Comparison of ENCODE assay signal across 8 mouse cellular contexts in the genomic region with DNA sequence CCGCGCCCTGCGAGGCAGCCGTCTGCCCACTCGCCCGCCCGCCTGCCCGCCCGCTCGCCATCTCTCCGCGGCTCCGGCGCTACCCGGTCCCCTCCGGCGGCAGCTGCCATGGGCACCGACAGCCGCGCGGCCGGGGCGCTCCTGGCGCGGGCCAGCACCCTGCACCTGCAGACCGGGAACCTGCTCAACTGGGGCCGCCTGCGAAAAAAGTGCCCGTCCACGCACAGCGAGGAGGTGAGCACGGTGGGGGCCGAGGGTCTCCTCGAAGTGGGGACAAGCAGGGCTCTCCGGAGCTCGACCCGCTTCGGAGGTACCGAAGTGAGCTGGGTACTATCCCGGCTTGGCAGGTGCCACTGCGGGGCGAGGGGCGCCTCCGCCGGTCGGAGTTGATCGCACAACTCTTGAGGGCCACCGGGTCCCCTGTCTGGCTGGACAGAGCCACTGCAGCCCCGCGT. TPM values are rescaled to one million over a fixed set of nuclear protein-coding genes. Genes with fewer than 3 reads are reported as not detected.
DNase-seq lines count a peak whose midpoint lies in the region; ATAC-seq and TF ChIP-seq lines count a peak whose summit lies in the region.

No protein-coding gene starts in this region.

- no peak for TF ChIP-seq EP300 in ES-Bruce4 (IDR thresholded peaks at IDR 0.05; ENCODE audit: insufficient read depth, low read depth, low read length)

- peaks cover 2% of the 10 kb centered on the region for H3K4me1 ChIP-seq in ES-Bruce4 (ENCODE audit: control insufficient read depth, insufficient read depth, low read length)
- H3K4me1 ChIP-seq in embryonic facial prominence, embryonic 15.5 days: peaks cover 21% of the 10 kb centered on the region
- H3K4me1 ChIP-seq in heart, embryonic 11.5 days (ENCODE audit: control insufficient read depth, insufficient read depth, low read length): peaks cover 15% of the 10 kb centered on the region
- H3K4me1 ChIP-seq in kidney, embryonic 15.5 days: peaks cover 24% of the 10 kb centered on the region
- peaks cover 3% of the 10 kb centered on the region; the same call in 1 of the 2 replicates for H3K4me1 ChIP-seq in lung, adult 2 months (ENCODE audit: control insufficient read depth, insufficient read depth, low read length)
- H3K4me1 ChIP-seq in olfactory bulb, adult 2 months (ENCODE audit: control insufficient read depth, insufficient read depth, low read length): peaks cover 8% of the 10 kb centered on the region; the same call in 1 of the 2 replicates

- peak overlapping the region; percentile 98 for H3K4me3 ChIP-seq in ES-Bruce4 (ENCODE audit: low read depth, low read length)
- H3K4me3 ChIP-seq in embryonic facial prominence, embryonic 15.5 days (replicated peaks): peak overlapping the region; percentile 87
- peak overlapping the region; percentile 86 for H3K4me3 ChIP-seq in heart, embryonic 11.5 days (ENCODE audit: low read depth, low read length)
- peak overlapping the region; percentile 95 for H3K4me3 ChIP-seq in kidney, embryonic 15.5 days (replicated peaks)
- peak overlapping the region; percentile 69 for H3K4me3 ChIP-seq in lung, adult 2 months (replicated peaks; ENCODE audit: extremely low read depth, low read depth, low read length)
- peak overlapping the region; percentile 75 for H3K4me3 ChIP-seq in olfactory bulb, adult 2 months (ENCODE audit: insufficient read depth, low read depth, low read length)

- peak; percentile 26 to 29 for DNase-seq in adrenal gland, postnatal 4 days (ENCODE audit: low spot score in 2 of 2)
- no peak for DNase-seq in lung, adult 2 months
- peak; percentile 69 for DNase-seq in thymus, postnatal 4 days

- TF ChIP-seq CTCF in ES-Bruce4 (IDR thresholded peaks at IDR 0.05; ENCODE audit: low read depth, low read length): no peak
- TF ChIP-seq CTCF in lung, adult 2 months (IDR thresholded peaks at IDR 0.05; ENCODE audit: insufficient read depth, low read length): 0 out of 2 replicates have a peak, but pooled peaks have one; percentile 1
- TF ChIP-seq CTCF in olfactory bulb, adult 2 months (IDR thresholded peaks at IDR 0.05; ENCODE audit: insufficient read depth, low read depth, low read length): no peak

- H3K36me3 ChIP-seq in ES-Bruce4 (ENCODE audit: control insufficient read depth, insufficient read depth, low read length, poor library complexity, severe bottlenecking): no peaks in the 10 kb centered on the region; the same call in 1 of the 2 replicates
- H3K36me3 ChIP-seq in embryonic facial prominence, embryonic 15.5 days: no peaks in the 10 kb centered on the region
- no peaks in the 10 kb centered on the region for H3K36me3 ChIP-seq in heart, embryonic 11.5 days (ENCODE audit: control insufficient read depth, insufficient read depth, low read length)
- H3K36me3 ChIP-seq in kidney, embryonic 15.5 days: no peaks in the 10 kb centered on the region

- peak overlapping the region; percentile 71 for H3K27ac ChIP-seq in ES-Bruce4 (ENCODE audit: insufficient read depth, low read length)
- H3K27ac ChIP-seq in embryonic facial prominence, embryonic 15.5 days (replicated peaks): peak overlapping the region; percentile 85
- peak overlapping the region; percentile 92 for H3K27ac ChIP-seq in heart, embryonic 11.5 days (ENCODE audit: low read depth, low read length)
- H3K27ac ChIP-seq in kidney, embryonic 15.5 days: peak overlapping the region; percentile 95
- H3K27ac ChIP-seq in olfactory bulb, adult 2 months (ENCODE audit: insufficient read depth, low read depth, low read length): peak overlapping the region; percentile 57; the same call in 1 of the 2 replicates

- peak; percentile 65 for ATAC-seq in embryonic facial prominence, embryonic 15.5 days (ENCODE audit: insufficient number of reproducible peaks, low FRiP score, low TSS enrichment, low read depth)
- peak; percentile 19 for ATAC-seq in heart, embryonic 11.5 days (replicated peaks; ENCODE audit: insufficient number of reproducible peaks, low FRiP score, low TSS enrichment)
- ATAC-seq in kidney, embryonic 15.5 days (replicated peaks; ENCODE audit: low FRiP score): peak; percentile 52

- under 1% methylated on average over 50 of the region's 50 CpGs for WGBS in embryonic facial prominence, embryonic 15.5 days
- WGBS in heart, embryonic 11.5 days (ENCODE audit: insufficient replicate concordance): under 1% methylated on average over 50 of the region's 50 CpGs
- WGBS in kidney, embryonic 15.5 days: under 1% methylated on average over 42 of the region's 50 CpGs
- under 1% methylated on average over 48 of the region's 50 CpGs for WGBS in lung, adult 2 months
- under 1% methylated on average over 50 of the region's 50 CpGs for WGBS in olfactory bulb, adult 2 months

- H3K27me3 ChIP-seq in ES-Bruce4 (ENCODE audit: control insufficient read depth, insufficient read depth, low read length, poor library complexity, severe bottlenecking): no peaks in the 10 kb centered on the region
- no peaks in the 10 kb centered on the region for H3K27me3 ChIP-seq in embryonic facial prominence, embryonic 15.5 days
- no peaks in the 10 kb centered on the region for H3K27me3 ChIP-seq in heart, embryonic 11.5 days (ENCODE audit: control insufficient read depth, insufficient read depth, low read length)
- H3K27me3 ChIP-seq in kidney, embryonic 15.5 days: no peaks in the 10 kb centered on the region

- no peaks in the 10 kb centered on the region for H3K9me3 ChIP-seq in ES-Bruce4 (replicated peaks; ENCODE audit: control insufficient read depth, insufficient read depth, low read length, poor library complexity, severe bottlenecking)
- H3K9me3 ChIP-seq in embryonic facial prominence, embryonic 15.5 days (replicated peaks): no peaks in the 10 kb centered on the region
- no peaks in the 10 kb centered on the region for H3K9me3 ChIP-seq in heart, embryonic 11.5 days (replicated peaks; ENCODE audit: control insufficient read depth, low read length)
- H3K9me3 ChIP-seq in kidney, embryonic 15.5 days (replicated peaks): no peaks in the 10 kb centered on the region

- peak overlapping the region; percentile 75 for H3K4me2 ChIP-seq in embryonic facial prominence, embryonic 15.5 days (replicated peaks)
- H3K4me2 ChIP-seq in heart, embryonic 11.5 days: peak overlapping the region; percentile 71
- peak overlapping the region; percentile 87 for H3K4me2 ChIP-seq in kidney, embryonic 15.5 days

- no peak for TF ChIP-seq POLR2A in ES-Bruce4 (IDR thresholded peaks at IDR 0.05; ENCODE audit: insufficient read depth, low read length)
- TF ChIP-seq POLR2A in lung, adult 2 months (IDR thresholded peaks at IDR 0.05; ENCODE audit: borderline replicate concordance, extremely low read depth, low read depth, low read length): no peak
- TF ChIP-seq POLR2A in olfactory bulb, adult 2 months (IDR thresholded peaks at IDR 0.05; ENCODE audit: insufficient read depth, low read depth, low read length): no peak

- peak overlapping the region; percentile 99 for H3K9ac ChIP-seq in ES-Bruce4 (ENCODE audit: low read depth, poor library complexity, severe bottlenecking)
- H3K9ac ChIP-seq in embryonic facial prominence, embryonic 15.5 days: peak overlapping the region; percentile 85
- H3K9ac ChIP-seq in heart, embryonic 11.5 days (ENCODE audit: low read depth, low read length): peak overlapping the region; percentile 84
- H3K9ac ChIP-seq in kidney, embryonic 15.5 days: peak overlapping the region; percentile 87

RNA-seq across cellular contexts. Expression of a gene that starts 0.5 kb away (rescaled TPM):
- polyA plus RNA-seq in ES-Bruce4 (2011; ENCODE audit: insufficient read depth, insufficient read length, low read depth, missing spikeins): 123 and 140 TPM in 2 replicates
- 10 to 100 TPM; 74.6 to 88.1 TPM for total RNA-seq in adrenal gland, postnatal 4 days (2021)
- 68.6 and 74.2 TPM in 2 replicates for polyA plus RNA-seq in embryonic facial prominence, embryonic 15.5 days (2015; fragmentation: Nextera tagmentation; extraction: Ambion mirVana)
- polyA plus RNA-seq in heart, embryonic 11.5 days (2014; fragmentation: Nextera tagmentation; extraction: Ambion mirVana): 89.1 and 112 TPM in 2 replicates
- 91.8 and 102 TPM in 2 replicates for polyA plus RNA-seq in kidney, embryonic 15.5 days (2015; fragmentation: Nextera tagmentation; extraction: Ambion mirVana)
- polyA plus RNA-seq in lung, adult 2 months (2012; rRNA removed): 43.6 and 63.2 TPM in 2 replicates
- polyA plus RNA-seq in olfactory bulb, adult 2 months (2012; ENCODE audit: insufficient read depth, insufficient read length, low replicate concordance, missing spikeins): not detected in 2 replicates

RNA-seq across cellular contexts. Expression of a gene that starts 28.3 kb away (rescaled TPM):
- 123 and 132 TPM in 2 replicates for polyA plus RNA-seq in ES-Bruce4 (2011; ENCODE audit: insufficient read depth, insufficient read length, low read depth, missing spikeins)
- 10 to 100 TPM; 47.4 to 52.4 TPM for total RNA-seq in adrenal gland, postnatal 4 days (2021)
- 63.8 and 65.0 TPM in 2 replicates for polyA plus RNA-seq in embryonic facial prominence, embryonic 15.5 days (2015; fragmentation: Nextera tagmentation; extraction: Ambion mirVana)
- 58.7 and 59.9 TPM in 2 replicates for polyA plus RNA-seq in heart, embryonic 11.5 days (2014; fragmentation: Nextera tagmentation; extraction: Ambion mirVana)
- polyA plus RNA-seq in kidney, embryonic 15.5 days (2015; fragmentation: Nextera tagmentation; extraction: Ambion mirVana): 73.3 and 82.0 TPM in 2 replicates
- 5.6 and 8.1 TPM in 2 replicates for polyA plus RNA-seq in lung, adult 2 months (2012; rRNA removed)
- polyA plus RNA-seq in olfactory bulb, adult 2 months (2012; ENCODE audit: insufficient read depth, insufficient read length, low replicate concordance, missing spikeins): not detected in 2 replicates

RNA-seq across cellular contexts. Expression of a gene that starts 48.0 kb away (rescaled TPM):
- polyA plus RNA-seq in ES-Bruce4 (2011; ENCODE audit: insufficient read depth, insufficient read length, low read depth, missing spikeins): 26.3 and 26.4 TPM in 2 replicates
- 10 to 100 TPM; 47.6 to 54.2 TPM for total RNA-seq in adrenal gland, postnatal 4 days (2021)
- polyA plus RNA-seq in embryonic facial prominence, embryonic 15.5 days (2015; fragmentation: Nextera tagmentation; extraction: Ambion mirVana): 11.3 and 12.6 TPM in 2 replicates
- 6.4 and 8.7 TPM in 2 replicates for polyA plus RNA-seq in heart, embryonic 11.5 days (2014; fragmentation: Nextera tagmentation; extraction: Ambion mirVana)
- 13.8 and 15.5 TPM in 2 replicates for polyA plus RNA-seq in kidney, embryonic 15.5 days (2015; fragmentation: Nextera tagmentation; extraction: Ambion mirVana)
- polyA plus RNA-seq in lung, adult 2 months (2012; rRNA removed): 47.6 and 54.4 TPM in 2 replicates
- not detected in 2 replicates for polyA plus RNA-seq in olfactory bulb, adult 2 months (2012; ENCODE audit: insufficient read depth, insufficient read length, low replicate concordance, missing spikeins)

Comparison
In these comparisons a context has a peak if more than half of its experiments do, and no peak if none do; other contexts are left out.
1. RNA of a gene that starts 0.5 kb away (polyA plus RNA-seq): 123 to 140 TPM in ES-Bruce4, 89.1 to 112 TPM in heart, embryonic 11.5 days, 91.8 to 102 TPM in kidney, embryonic 15.5 days, 68.6 to 74.2 TPM in embryonic facial prominence, embryonic 15.5 days and 43.6 to 63.2 TPM in lung, adult 2 months; not detected in olfactory bulb, adult 2 months; every median in the first group is over 10 times any median in the second.
2. Peak in every context shown above with its lines, with median percentiles within 50 percentile points of each other: H3K27ac ChIP-seq, H3K4me3 ChIP-seq, H3K9ac ChIP-seq, ATAC-seq and H3K4me2 ChIP-seq.